Mouse (Mus musculus) gastrocnemius, postnatal 14 days (tissue): ENCODE measurements at regions not wholly inside any gene's neighbourhood (a gene's known extent, or its start where the extent isn't known, plus 50 kb on each side); places are given as distances from the start of the nearest gene placed in this dataset.
A peak's percentile ranks its signal among the peaks of the same experiment; 100 is the strongest.
"Not testable (repeated sequence)": the region's sequence is repeated elsewhere in the genome, so short reads cannot be mapped to it uniquely, and the experiment has no call there.

Experiments
- DNase-seq: peaks from one replicate; pipeline ENCODE4 v3.0.0; 2021; ENCODE audit warnings: mixed read lengths
- intact Hi-C: fragments of 180-260 bp; cut with DNase I; formaldehyde crosslinking; loops from one replicate; pipeline ENCODE4 v1.15.1; 2025; ENCODE audit warnings: low total_unique reads

- DNase-seq, intact Hi-C loops: not testable (repeated sequence)
These were observed 223.6 kb upstream of the Car8 start for GRCm38 (mm10) chr4:8462414-8462813.

DNA sequence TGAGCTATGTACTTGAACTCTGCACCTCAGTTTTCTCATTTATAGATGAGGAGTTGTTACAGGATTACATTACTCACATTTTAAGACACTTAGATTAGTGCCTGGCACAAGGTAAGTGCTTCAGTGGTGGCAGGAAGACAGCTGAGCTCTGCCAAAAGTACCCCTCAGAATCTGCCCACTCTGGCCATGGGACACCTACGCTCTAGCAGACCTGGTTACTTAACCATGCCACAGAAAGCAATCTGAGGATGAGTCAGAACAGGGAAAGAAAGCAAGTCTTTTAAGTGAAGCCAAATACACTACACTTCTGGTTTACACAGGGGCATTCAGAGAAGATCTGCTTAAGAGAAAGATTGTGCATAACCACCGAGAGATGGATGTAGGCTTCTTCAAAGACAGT is 215.5 kb upstream of the Car8 start:
- no peak for DNase-seq

DNA sequence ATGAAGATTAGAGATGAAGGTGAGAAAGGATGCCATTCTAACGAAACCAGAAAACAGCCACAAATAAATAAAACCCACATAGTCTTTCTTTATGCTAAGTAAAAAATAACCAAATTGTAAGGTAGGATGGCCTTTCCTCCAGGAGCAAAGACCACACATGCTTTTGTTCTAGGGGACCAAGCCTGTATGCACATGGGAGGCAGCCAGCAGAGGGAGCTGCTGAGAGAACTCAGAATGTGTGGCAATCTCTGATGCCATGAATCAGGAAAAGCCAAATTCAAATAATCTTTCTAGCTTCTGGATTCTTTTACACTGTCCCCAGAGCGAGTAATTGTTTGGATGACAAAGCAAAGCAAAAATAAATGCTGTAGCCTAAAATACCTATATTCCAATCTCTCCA is 193.6 kb upstream of the Car8 start:
- intact Hi-C loops, result no loop called here
- DNase-seq, result peak; percentile 20

More for the DNA sequence above, 215.5 kb upstream of the Car8 start:
- intact Hi-C loops, result no loop called here

DNA sequence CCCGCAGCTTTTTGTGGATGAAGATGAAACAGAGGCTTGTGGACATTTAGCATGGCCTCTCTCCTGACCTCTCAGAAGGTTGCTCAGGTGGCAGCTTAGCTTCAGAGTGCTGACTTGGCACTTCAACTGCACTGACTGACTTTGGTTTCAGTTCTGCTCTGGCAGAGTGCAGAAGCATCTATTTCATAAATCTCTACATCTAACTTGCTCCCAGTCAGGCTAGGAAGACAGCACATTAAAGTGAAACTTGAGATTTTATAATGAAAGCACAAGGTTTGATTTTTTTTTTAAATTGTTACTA is 192.1 kb upstream of the Car8 start:
- intact Hi-C loops, result no loop called here

DNA sequence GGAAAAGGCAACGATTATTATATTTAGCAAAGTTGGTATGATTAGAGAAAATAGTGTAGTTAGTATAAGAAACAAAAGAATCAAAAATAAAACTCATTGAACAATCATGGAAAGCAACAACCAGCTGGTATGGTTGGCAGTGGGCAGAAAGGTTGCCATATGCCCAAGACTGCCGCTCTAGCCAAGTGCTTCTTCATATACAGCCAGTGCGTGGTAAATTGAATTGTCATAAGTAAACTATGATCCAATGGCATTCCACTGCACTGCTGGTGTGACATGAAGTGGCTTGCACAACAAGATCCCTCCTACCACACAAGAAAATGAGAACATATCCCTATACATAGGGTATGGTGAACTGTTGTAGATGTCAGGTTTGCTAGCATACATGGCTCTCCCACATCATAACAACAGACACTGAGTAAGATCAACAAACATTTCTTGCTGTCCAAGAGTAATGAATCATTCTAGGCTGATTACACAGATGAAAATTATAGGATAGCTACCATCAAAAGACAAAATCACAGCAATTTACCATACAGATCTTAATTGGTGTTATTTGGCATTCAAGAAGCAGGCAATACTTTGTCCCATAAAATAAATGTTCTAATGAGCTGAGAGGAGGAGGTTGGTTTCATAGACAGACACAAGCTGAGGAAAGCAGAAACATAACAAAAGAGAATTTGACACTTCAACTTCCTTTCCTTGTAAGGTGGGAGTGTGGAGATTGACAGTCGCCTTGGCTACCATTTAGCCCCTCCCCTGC is 191.6 kb upstream of the Car8 start:
- intact Hi-C loops, result no loop called here
- no peak for DNase-seq

More for the DNA sequence above, 192.1 kb upstream of the Car8 start:
- DNase-seq, result no peak

DNA sequence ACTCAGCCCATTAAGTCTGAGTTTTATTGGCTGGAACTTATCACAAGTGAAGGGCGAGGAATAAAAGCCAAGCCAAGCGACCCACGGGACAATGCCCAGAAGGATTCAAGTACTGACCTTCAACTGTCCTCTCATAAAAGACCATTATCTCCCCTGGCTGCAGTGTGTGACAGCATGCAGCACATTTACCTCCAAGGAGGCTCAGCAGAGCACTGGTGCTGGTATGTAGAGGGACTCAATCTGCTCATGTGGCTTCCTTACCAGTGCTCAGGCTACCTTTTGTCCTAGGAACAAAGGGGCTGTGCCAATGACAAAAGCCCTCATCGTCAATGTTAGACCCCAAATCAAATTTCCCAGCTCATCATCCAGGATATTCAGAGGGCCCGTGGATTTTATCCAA is 190.9 kb upstream of the Car8 start:
- no peak for DNase-seq
- intact Hi-C loops, result no loop called here

- intact Hi-C loops, result no loop called here
These were observed 190.0 kb upstream of the Car8 start for GRCm38 (mm10) chr4:8428629-8429523.

DNA sequence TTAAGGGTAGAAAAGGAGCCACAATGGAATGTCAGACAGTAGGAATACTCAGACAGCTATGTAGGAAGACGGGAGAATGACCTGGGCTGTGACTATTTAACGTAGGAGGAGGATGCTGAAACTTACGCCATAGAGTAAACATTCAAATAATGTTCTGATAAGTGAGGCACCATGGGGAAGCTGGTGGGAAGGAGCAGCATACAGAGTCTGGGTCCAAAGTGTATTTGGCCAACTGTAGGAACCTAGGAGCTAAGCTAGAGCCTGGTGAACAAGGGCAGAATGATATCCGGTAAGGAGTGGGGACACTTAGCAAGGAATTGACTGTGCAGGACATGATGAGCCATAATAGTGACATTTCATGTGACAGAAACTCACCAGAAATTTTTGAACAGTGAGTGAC is 189.0 kb upstream of the Car8 start:
- no peak for DNase-seq
- intact Hi-C loops, result no loop called here

More at GRCm38 (mm10) chr4:8428629-8429523, 190.0 kb upstream of the Car8 start:
- DNase-seq, result no peak

GRCm38 (mm10) chr4:8423392-8424045 is 184.7 kb upstream of the Car8 start:
- intact Hi-C loops, result no loop called here
- DNase-seq, result no peak

GRCm38 (mm10) chr4:8421285-8421684 is 182.4 kb upstream of the Car8 start:
- no peak for DNase-seq
- intact Hi-C loops, result no loop called here

GRCm38 (mm10) chr4:8418374-8419031 is 179.7 kb upstream of the Car8 start:
- DNase-seq, result no peak
- intact Hi-C loops, result no loop called here

DNA sequence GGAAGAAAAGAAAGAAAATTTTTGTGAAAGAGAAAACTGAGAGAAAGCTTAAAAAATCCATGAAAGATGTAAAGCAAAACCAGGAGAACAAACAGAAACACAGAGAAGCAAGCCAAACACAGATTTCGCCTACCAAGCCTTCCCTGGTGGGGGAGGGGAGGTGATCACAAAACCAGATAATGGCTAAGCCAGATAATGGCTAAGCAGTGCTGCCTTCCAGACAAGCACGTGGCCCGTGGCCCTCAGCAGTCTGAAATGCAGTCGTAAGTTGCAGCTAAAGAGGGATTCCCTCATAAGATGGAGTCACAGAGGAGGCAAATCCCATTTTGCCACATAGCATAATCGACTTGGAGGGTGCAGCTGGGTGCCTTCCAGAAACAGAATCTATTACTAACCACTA is 179.0 kb upstream of the Car8 start:
- no peak for DNase-seq

GRCm38 (mm10) chr4:8413307-8413706 is 174.5 kb upstream of the Car8 start:
- no peak for DNase-seq
- intact Hi-C loops, result no loop called here

More for the DNA sequence above, 179.0 kb upstream of the Car8 start:
- intact Hi-C loops, result no loop called here

GRCm38 (mm10) chr4:8400069-8400468 is 161.2 kb upstream of the Car8 start:
- DNase-seq, result no peak
- intact Hi-C loops, result no loop called here

DNA sequence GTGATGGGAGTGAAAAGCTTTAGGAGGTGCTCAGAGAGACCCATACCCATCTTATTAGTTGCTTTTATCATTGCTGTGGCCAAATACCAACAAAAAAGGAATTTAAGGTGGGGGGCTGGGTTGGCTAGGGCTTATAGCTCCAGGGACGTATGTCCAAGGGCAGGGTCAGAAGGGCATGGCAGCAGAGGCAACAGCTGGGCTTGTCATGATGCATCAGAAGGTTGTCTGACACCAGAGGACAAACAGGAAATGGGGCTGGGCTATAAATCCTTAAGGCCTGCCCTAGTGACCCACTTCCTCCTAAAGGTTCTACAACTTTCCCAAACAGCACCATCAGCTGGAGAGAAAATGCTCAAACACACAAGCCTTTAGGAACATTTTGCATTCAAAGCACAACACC is 160.6 kb upstream of the Car8 start:
- no peak for DNase-seq
- intact Hi-C loops, result no loop called here

DNA sequence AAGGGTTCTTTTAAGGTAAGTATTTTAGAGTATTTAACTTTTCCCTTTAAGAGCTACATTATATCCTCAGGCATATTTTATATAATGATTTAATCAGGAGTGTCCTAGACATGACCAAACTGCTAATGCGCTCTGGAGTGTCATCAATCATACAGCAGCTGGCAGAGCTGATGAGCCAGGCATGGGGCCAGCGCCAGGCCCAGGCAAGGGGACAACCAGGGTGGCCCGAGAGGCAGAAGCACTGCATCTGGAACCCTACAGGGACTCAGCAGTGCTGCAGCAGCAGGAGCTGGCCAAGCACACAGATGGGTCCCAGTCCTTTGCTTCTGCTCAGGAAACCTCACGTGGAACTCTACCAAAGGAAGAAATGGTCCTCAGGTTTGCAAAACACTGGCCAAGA is 160.1 kb upstream of the Car8 start:
- intact Hi-C loops, result no loop called here
- no peak for DNase-seq

DNA sequence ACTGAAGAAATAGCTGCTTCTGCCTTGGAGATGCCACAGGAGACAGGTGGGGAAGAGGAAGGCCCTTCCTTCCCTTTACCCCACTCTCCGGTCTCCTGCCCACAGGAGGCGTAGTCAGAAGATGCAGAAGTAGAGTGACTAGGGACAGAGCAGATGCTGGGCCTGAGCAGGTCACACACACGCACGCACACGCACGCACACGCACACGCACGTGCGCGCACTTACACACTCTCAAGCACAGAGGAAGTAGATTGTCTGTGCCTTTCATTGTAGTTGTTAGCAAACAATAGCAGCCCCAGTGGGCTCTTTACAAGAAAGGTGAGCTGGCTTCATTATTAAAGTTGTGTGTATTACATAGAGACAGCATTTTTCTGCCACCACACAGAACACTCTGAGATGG is 144.3 kb upstream of the Car8 start:
- intact Hi-C loops, result no loop called here
- DNase-seq, result no peak

DNA sequence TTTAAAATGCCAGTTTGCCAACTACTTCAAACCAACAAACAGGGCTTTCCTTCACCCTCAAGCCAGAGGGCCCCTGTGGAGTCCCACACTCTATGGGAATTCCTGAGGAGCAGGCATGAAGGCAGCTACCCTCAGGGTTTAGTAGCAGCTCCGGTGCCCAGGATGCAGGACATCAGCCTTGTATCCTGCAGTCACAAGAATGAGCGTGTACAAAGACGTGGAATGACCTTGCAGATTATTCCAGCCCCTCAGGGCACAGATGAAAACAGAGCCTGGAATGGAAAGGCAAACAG is 143.2 kb upstream of the Car8 start:
- intact Hi-C loops, result no loop called here
- DNase-seq, result no peak

GRCm38 (mm10) chr4:8381408-8382124 is 142.7 kb upstream of the Car8 start:
- intact Hi-C loops, result no loop called here
- no peak for DNase-seq
